Mouse (Mus musculus) brain, embryonic 14.5 days (tissue): ENCODE data around the gene Med12l.

Source experiments
- CTCF ChIP-seq: fragments of 200-500 bp; IDR thresholded peaks from 2 replicates; pipeline ENCODE4 v1.5.1; 2012; ENCODE audit warnings: inconsistent platforms, mild to moderate bottlenecking, moderate library complexity, borderline replicate concordance; ENCODE audit not compliant: insufficient read depth, insufficient read length; ENCODE audit errors: extremely low read depth
- POLR2A ChIP-seq: fragments of 200-500 bp; IDR thresholded peaks from 2 replicates; pipeline ENCODE4 v1.6.1; 2012; ENCODE audit warnings: mild to moderate bottlenecking, inconsistent platforms, borderline replicate concordance; ENCODE audit not compliant: poor library complexity, insufficient read depth, insufficient read length, severe bottlenecking; ENCODE audit errors: extremely low read depth

DNA sequence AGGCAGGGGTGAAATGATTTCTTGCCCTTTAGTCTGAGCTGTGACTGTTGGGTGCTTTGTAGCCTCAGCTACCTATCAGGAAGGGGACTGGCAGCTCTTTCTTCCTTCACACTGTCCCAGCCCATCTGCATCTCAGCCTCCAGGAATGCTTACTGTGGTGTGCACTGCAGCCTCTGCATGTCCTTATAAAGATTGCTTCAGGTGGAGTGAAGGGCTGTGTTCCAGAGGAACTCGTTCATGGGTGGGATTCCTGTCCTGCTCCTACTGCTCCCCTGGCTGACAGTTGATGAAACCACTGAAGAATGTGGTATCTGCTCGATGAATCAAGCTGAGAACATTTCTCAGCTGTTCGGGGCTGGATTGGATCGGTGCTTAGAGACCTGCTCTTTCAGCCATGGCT, 181.7 kb downstream of the Med12l start:
- TF ChIP-seq CTCF (no peak), POLR2A (no peak)
